Mouse (Mus musculus) liver, adult (tissue): ENCODE measurements around the gene Fbxw11.

Experiments
- GATA4 ChIP-seq: IDR thresholded peaks from 2 replicates; pipeline ENCODE4 v1.6.1; 2014; ENCODE audit warnings: mild to moderate bottlenecking, low read length; ENCODE audit not compliant: insufficient replicate concordance

Fbxw11 gene

GRCm38 (mm10) chr11:32638521-32639255, 3.8 kb upstream of the Fbxw11 start:
- no peak for TF ChIP-seq GATA4

DNA sequence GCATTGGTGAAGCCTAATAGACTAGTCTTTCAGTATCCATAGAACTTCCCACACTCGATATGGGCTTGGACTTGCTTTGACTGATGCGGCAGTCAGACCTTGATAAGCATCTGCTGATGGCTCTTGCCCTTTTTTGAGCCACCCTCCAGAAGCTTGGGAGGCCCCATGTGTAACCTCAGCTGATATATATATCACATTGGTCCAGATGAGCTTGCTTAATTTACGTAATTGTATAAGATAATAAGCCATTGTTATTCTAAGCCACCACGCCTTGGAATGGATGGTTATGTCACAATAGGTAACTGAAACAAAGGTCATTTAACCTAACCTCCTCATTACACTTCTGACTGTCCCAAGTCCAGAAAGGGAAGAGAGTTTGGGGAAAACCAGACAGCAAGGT, 1.9 kb upstream of the Fbxw11 start:
- no peak for TF ChIP-seq GATA4

DNA sequence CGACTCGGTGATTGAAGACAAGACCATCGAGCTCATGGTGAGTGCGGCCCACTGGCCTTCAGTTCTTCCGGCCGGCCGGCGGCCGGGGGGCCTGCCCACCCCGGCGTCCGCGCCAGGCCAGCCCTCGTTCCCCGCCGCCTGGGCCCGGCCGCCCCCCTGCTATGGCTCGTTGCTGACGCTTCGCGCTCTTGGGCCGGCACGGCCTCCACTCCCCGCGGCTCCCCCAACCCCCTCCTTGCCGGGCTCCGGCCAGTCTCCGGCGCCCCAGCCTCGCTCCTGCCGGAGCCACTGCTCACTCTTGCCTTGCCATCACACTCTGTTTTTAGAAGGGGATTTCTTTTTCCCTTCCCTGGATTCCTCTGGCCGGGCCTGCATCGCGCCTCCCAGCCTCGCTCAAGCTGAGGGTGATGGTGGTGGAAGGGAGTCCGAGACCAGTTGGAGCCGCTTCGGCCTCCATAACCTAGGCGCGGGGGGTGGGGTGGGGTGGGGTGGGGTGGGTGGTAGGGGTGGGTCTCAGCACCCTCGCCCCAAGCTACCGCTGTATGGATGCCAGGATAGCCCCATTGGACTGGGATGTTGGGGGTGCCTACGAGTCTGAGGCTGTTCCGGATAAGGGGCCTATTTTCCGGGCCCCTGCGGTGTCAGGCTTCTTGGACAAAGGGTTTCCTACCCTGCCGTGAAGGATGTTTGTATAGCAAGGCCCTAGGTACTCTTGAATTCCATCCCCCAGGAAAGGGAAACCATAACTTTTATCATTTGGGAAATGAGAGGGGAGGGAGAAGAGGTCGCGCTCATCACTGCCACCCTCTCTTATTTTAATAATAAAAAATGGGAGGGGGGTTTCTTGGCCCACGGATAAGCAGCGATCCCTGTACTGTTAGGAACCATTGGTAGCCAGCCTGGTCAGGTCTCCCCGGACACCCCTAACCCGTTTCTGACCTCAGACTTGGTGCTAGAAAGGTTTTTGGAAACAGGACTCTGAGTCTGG, 669 bp downstream of the Fbxw11 start:
- TF ChIP-seq GATA4, result no peak

DNA sequence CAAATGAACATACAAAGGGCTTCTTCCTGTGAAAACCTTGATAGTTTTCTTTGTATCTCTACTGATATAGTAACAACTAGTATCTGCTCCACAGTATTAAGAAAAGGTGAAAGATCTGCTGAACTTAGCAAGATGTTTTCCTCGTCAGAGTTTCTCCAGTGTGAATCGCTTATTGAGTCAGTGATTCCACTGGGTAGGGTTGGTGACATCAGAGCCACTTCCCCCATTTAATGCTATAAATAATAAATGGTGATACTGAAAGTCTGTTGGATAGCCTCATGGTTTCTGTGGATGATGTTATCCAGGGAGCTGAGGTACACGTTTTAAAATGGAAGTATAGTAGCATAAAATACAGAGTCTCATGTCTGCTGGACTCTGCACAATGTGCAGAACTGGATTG, 1.5 kb downstream of the Fbxw11 start:
- no peak for TF ChIP-seq GATA4

GRCm38 (mm10) chr11:32647265-32647664, 4.7 kb downstream of the Fbxw11 start:
- TF ChIP-seq GATA4, result no peak

GRCm38 (mm10) chr11:32650236-32650749, 7.8 kb downstream of the Fbxw11 start:
- no peak for TF ChIP-seq GATA4

GRCm38 (mm10) chr11:32650893-32651590, 8.5 kb downstream of the Fbxw11 start:
- no peak for TF ChIP-seq GATA4

DNA sequence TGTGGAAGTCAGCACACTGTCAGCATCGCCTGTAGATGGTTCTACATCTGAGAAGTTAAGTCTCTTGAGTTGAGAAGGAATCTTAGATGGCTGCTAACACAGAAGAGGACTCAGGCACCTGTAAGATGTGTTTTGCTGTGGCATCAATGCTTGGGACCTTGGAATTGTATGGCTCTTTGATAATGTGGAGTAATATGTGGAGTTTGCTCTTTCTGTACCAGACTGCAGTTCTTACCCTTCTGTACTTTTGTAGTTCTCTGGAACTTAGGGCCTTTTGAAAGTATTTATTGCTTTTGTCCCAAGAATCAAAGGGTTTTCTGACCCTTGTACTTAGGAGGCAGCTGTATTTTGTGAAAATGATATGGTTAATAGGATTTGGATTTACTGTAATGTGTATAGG, 9.2 kb downstream of the Fbxw11 start:
- TF ChIP-seq GATA4, result no peak

- no peak for TF ChIP-seq GATA4
Observed at GRCm38 (mm10) chr11:32662082-32662656, 19.6 kb downstream of the Fbxw11 start.

- no peak for TF ChIP-seq GATA4
Observed at GRCm38 (mm10) chr11:32665639-32666038, 23.1 kb downstream of the Fbxw11 start.

DNA sequence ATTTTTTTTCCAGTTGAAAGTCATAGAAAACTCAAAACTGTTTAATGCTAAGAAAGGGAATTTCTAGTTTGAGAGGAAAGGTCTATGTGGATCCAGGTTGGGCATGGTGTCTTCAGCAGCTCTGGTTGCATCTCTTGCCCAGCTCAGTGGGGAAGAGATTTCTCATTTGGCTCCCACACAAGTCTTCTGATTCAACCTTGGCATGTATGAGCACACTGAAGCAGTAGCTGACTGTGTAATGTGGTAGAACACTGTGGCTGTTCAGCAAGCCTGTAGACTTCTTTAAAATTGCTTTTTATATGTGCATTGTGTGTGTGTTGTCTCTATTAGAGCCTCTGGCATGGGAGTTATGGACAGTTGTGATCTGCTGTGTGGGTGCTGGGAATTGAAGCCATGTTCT, 24.5 kb downstream of the Fbxw11 start:
- TF ChIP-seq GATA4, result no peak

DNA sequence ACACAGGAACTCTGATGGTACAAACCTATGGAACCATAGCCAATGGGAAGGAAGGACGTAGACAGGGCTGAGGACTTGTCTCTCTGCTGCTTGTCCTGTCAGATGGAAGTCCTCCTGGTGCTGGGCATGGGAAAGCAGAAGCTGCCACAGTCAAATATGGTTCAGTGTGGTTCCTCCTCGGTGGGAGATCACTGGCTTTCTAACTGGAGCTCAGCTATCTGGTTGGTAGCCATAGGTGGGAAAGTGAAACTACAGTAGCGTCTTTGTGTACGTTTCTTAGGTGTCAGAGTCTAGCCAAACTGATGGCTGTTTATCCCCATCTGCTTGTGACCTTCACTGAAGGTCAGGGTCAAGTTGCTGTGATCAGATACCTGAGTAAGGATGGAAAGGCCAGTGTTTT, 29.0 kb downstream of the Fbxw11 start:
- TF ChIP-seq GATA4, result no peak

- TF ChIP-seq GATA4, result no peak
Observed at GRCm38 (mm10) chr11:32676777-32677176, 34.3 kb downstream of the Fbxw11 start.

DNA sequence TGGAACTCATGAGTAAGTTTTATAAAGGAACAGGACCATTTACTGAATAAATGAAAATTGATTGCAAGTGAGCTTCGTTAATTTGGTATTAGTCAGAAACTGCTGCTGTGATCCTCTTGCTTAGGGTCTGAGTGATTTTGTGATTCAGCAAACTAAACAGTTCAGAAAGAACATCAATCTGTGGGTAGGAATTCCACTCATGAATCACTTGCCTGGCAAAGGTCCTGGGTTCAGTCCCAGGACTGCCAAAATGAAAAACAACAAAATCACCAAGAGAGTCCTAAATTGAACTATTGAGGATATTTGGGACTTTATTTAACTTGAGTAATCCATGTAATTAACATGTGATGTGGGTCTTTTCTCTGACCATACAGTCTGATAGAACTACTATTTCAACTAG, 35.3 kb downstream of the Fbxw11 start:
- TF ChIP-seq GATA4, result no peak

DNA sequence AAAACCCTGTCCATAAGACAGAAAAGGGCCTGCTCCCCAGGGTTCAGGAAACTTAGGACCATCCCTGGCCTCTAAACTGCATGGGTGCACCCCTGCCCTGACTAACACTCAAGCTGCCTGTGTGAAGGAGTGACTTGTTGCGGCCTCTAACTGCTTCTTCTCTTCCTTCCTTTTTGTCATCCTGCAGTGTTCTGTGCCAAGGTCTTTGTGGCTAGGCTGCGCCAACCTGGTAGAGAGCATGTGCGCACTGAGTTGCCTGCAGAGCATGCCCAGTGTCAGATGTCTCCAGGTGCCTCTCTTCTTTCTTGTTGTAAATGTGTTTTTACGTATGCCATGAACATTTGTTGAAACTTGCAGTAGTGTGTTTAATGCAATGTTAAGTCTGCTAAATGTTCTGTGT, 37.5 kb downstream of the Fbxw11 start:
- TF ChIP-seq GATA4, result no peak
